Mouse (Mus musculus): ENCODE measurements around the gene Lclat1. TPM values are rescaled to one million over a fixed set of nuclear protein-coding genes. Genes with fewer than 3 reads are reported as not detected.
A peak's percentile ranks its signal among the peaks of the same experiment; 100 is the strongest.
"Not testable (repeated sequence)": the region's sequence is repeated elsewhere in the genome, so short reads cannot be mapped to it uniquely, and the experiment has no call there.

The Lclat1 gene
- total RNA-seq, 1 experiment from 2014 or later = 43.8 TPM

DNA sequence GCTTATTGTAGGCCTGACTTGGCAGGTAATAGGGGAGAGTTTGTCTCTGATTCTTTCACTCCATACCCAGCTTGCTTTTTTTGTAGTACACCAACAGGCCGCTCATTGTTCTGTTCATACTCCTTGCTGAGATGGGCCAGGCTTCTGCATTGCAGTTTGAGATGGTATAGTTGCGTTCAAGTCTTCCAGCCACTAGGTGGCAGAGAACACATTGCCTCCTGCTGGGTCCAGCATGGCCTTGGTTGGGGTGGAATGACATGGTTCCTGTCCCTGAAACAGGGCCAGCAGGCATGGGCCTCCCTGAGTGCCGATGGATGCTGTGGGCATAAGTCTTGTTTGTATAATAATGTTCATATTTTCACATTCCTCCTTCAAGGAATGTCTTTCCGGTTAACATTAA, 170.0 kb downstream of the Lclat1 start:
- peak; percentile 16 for DNase-seq

DNA sequence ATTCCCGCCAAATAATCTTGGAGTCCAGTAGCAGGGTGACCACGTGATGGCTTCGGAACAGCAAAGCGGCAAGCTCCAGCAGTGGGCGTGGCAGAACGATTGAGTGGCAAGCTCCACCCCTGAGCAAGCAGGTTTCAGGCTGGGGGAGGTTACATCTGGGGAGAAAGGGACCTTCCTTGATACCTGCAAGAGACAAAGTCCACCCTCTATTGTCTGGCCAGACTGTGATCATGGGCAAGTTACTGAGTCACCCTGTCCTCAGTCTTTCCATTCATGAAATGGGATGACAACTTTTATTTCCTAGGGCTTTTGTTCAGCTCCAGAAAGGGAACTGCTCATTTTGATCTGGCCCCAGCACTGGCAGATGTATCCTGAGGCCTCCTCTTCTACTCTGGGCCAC, 174.9 kb downstream of the Lclat1 start:
- not testable (repeated sequence) for DNase-seq

DNA sequence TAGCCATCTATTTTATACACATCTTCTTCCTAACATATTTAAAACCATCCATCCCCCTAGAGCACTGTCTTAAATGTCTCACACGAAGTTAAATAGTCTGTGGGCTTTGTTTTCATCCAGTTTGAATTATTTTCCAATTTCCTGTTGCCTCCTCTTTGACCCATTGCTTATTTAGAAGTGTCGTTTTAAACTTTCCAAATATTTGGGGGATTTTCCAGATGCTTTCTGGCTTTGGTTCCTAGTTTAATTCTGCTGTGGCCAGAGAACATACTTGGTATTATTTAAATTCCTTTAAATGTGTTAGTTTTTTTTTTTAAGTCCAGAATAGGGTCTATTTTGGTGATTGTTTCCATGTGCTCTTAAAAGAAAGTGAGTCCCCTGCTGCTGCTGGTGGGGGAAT, 176.5 kb downstream of the Lclat1 start:
- no peak for DNase-seq

Other genes with a start within 250 kb of the Lclat1 start
- 41.7 and 53.4 TPM in 2 replicates for gene Lbh, start 189.7 kb upstream of the Lclat1 start, total RNA-seq (2021)

Data from adrenal gland, postnatal 14 days (tissue).